Mouse (Mus musculus): ENCODE results near the gene Flt4. TPM values are rescaled to one million over a fixed set of nuclear protein-coding genes. Genes with fewer than 3 reads are reported as not detected.
A peak's percentile ranks its signal among the peaks of the same experiment; 100 is the strongest.
"Not testable (repeated sequence)": the region's sequence is repeated elsewhere in the genome, so short reads cannot be mapped to it uniquely, and the experiment has no call there.

Flt4 gene
- total RNA-seq (2014; rRNA removed) (2.6 and 2.8 TPM in 2 replicates), polyA plus RNA-seq (2015; fragmentation: Nextera tagmentation; extraction: Ambion mirVana) (1.3 and 1.4 TPM in 2 replicates)

- DNase-seq (ENCODE audit: low spot score), result not testable (repeated sequence)
- 8% methylated on average over 29 of the region's 61 CpGs for WGBS
Observed at GRCm38 (mm10) chr11:49608938-49609867, at the start of gene Flt4. Flt4 (plus strand) TSS chr11:49609263.

GRCm38 (mm10) chr11:49575054-49575453, 34.0 kb upstream of the Flt4 start:
- DNase-seq (ENCODE audit: low spot score); ATAC-seq (ENCODE audit: low FRiP score): not testable (repeated sequence)

More at GRCm38 (mm10) chr11:49608938-49609867, at the start of gene Flt4:
- not testable (repeated sequence) for H3K36me3 ChIP-seq (ENCODE audit: insufficient read depth, low read length); H3K9me3 ChIP-seq (ENCODE audit: low read length); H3K27me3 ChIP-seq (ENCODE audit: insufficient read depth, low read length); H3K4me1 ChIP-seq (ENCODE audit: insufficient read depth, low read length); H3K27ac ChIP-seq (ENCODE audit: low read depth, low read length); H3K9ac ChIP-seq (replicated peaks; ENCODE audit: low read length, poor library complexity, severe bottlenecking)
- H3K4me3 ChIP-seq (ENCODE audit: low read depth, low read length), result peak within 1 kb of the TSS; percentile 40
- peak; percentile 55 for ATAC-seq (ENCODE audit: low FRiP score)
- H3K4me2 ChIP-seq (ENCODE audit: low read depth, low read length, poor library complexity, severe bottlenecking), result peak within 1 kb of the TSS; percentile 56

DNA sequence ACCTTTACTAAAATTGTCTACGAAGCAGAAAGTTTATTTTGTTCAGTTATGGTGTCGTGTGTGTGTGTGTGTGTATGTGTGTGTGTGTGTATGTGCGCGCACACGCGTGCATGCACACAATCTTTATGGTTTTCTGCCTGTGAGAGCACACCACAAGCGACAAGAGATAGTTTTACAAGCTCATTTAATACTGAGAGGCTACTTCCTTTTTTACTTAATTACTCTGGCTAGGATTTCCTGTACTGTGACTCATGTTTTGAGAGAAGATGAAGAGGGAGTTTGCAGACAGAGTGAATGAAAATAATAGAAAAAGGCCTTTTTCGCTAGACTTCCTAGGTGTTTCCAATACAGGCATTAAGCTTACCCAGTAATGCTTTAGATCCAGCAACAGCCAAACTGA, 28.6 kb upstream of the Flt4 start:
- not testable (repeated sequence) for H3K9me3 ChIP-seq (ENCODE audit: low read length); ATAC-seq (ENCODE audit: low FRiP score); H3K4me2 ChIP-seq (ENCODE audit: low read depth, low read length, poor library complexity, severe bottlenecking); H3K36me3 ChIP-seq (ENCODE audit: insufficient read depth, low read length); H3K9ac ChIP-seq (replicated peaks; ENCODE audit: low read length, poor library complexity, severe bottlenecking); DNase-seq (ENCODE audit: low spot score); H3K27me3 ChIP-seq (ENCODE audit: insufficient read depth, low read length); H3K27ac ChIP-seq (ENCODE audit: low read depth, low read length); H3K4me3 ChIP-seq (ENCODE audit: low read depth, low read length); H3K4me1 ChIP-seq (ENCODE audit: insufficient read depth, low read length)
- 85% methylated on average over 8 of the region's 8 CpGs for WGBS

More at GRCm38 (mm10) chr11:49575054-49575453, 34.0 kb upstream of the Flt4 start:
- H3K36me3 ChIP-seq (ENCODE audit: insufficient read depth, low read length); H3K4me2 ChIP-seq (ENCODE audit: low read depth, low read length, poor library complexity, severe bottlenecking); H3K27me3 ChIP-seq (ENCODE audit: insufficient read depth, low read length); H3K27ac ChIP-seq (ENCODE audit: low read depth, low read length); H3K9ac ChIP-seq (replicated peaks; ENCODE audit: low read length, poor library complexity, severe bottlenecking); H3K4me3 ChIP-seq (ENCODE audit: low read depth, low read length); H3K4me1 ChIP-seq (ENCODE audit: insufficient read depth, low read length); H3K9me3 ChIP-seq (ENCODE audit: low read length): not testable (repeated sequence)
- peak; percentile 49 for TF ChIP-seq CTCF (IDR thresholded peaks at IDR 0.05)
- 36% methylated on average over 2 of the region's 2 CpGs for WGBS

DNA sequence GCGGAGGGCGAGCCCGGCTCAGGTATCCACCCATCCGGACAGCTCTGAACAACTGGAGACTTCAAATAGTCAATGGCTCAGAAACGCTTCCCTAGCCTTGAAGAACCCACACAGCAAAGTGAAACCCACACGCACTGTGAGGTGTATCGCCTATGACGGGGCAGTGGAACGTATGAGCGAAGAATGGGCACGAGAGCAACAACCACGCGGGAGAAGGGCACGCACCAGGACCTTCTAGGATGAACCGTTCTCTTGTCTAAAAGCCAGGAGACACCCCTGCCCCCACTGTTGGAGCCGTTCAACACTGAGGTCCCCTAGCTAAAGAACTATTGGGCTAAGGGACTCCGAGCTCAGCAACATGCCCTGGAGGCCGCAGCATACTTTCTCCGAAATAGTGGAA, 18.9 kb upstream of the Flt4 start:
- Histone ChIP-seq H3K9ac (replicated peaks; ENCODE audit: low read length, poor library complexity, severe bottlenecking) (no peak overlapping the region), H3K36me3 (ENCODE audit: insufficient read depth, low read length) (no peaks in the 10 kb centered on the region), H3K4me1 (ENCODE audit: insufficient read depth, low read length) (no peaks in the 10 kb centered on the region), H3K9me3 (ENCODE audit: low read length) (no peaks in the 10 kb centered on the region), H3K27ac (ENCODE audit: low read depth, low read length) (no peak overlapping the region), H3K4me2 (ENCODE audit: low read depth, low read length, poor library complexity, severe bottlenecking) (no peak overlapping the region), H3K27me3 (ENCODE audit: insufficient read depth, low read length) (no peaks in the 10 kb centered on the region), H3K4me3 (ENCODE audit: low read depth, low read length) (no peak overlapping the region)
- DNase-seq (ENCODE audit: low spot score) (no peak), ATAC-seq (ENCODE audit: low FRiP score) (no peak)
- WGBS, result 94% methylated on average over 19 of the region's 19 CpGs
- TF ChIP-seq CTCF (IDR thresholded peaks at IDR 0.05), result no peak

- H3K4me1 ChIP-seq (ENCODE audit: insufficient read depth, low read length); H3K36me3 ChIP-seq (ENCODE audit: insufficient read depth, low read length); H3K4me2 ChIP-seq (ENCODE audit: low read depth, low read length, poor library complexity, severe bottlenecking); H3K4me3 ChIP-seq (ENCODE audit: low read depth, low read length); H3K27ac ChIP-seq (ENCODE audit: low read depth, low read length); H3K9ac ChIP-seq (replicated peaks; ENCODE audit: low read length, poor library complexity, severe bottlenecking); DNase-seq (ENCODE audit: low spot score); H3K9me3 ChIP-seq (ENCODE audit: low read length); ATAC-seq (ENCODE audit: low FRiP score); H3K27me3 ChIP-seq (ENCODE audit: insufficient read depth, low read length): not testable (repeated sequence)
- 53% methylated on average over 2 of the region's 2 CpGs for WGBS
- TF ChIP-seq CTCF (IDR thresholded peaks at IDR 0.05), result peak; percentile 51
Observed at GRCm38 (mm10) chr11:49597149-49597548, 11.9 kb upstream of the Flt4 start.

DNA sequence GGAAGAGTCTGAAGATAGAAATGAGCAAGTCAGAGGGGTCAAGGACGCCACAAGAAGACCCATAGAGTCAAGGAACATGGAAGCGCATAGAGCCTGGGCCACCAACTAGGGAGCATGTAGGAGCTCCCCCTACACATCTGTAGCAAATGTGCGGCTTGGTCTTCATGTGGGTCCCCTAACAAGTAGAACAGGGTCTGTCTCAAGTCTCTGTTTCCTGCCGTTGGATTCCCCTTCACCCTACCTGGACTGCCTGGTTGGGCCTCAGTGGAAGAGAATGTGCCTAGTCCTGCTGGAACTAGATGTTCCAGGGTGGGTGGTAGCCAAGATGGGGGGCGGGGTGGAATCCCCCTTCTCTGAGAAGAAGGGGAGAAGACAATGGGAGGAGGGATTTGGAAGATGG, 757 bp upstream of the Flt4 start:
- H3K27ac ChIP-seq (ENCODE audit: low read depth, low read length); H3K4me3 ChIP-seq (ENCODE audit: low read depth, low read length); H3K36me3 ChIP-seq (ENCODE audit: insufficient read depth, low read length); ATAC-seq (ENCODE audit: low FRiP score); H3K4me1 ChIP-seq (ENCODE audit: insufficient read depth, low read length); H3K9ac ChIP-seq (replicated peaks; ENCODE audit: low read length, poor library complexity, severe bottlenecking); DNase-seq (ENCODE audit: low spot score); H3K9me3 ChIP-seq (ENCODE audit: low read length); H3K27me3 ChIP-seq (ENCODE audit: insufficient read depth, low read length); H3K4me2 ChIP-seq (ENCODE audit: low read depth, low read length, poor library complexity, severe bottlenecking): not testable (repeated sequence)
- 85% methylated on average over 5 of the region's 5 CpGs for WGBS

Measured in midbrain, postnatal 0 days (tissue).